Mouse (Mus musculus) C2C12 (cell line): Measurements from ENCODE around the gene Slc26a8. TPM values are rescaled to one million over a fixed set of nuclear protein-coding genes. Genes with fewer than 3 reads are reported as not detected.

Experiments
- H3K27me3 ChIP-seq: one replicate; pipeline ENCODE4 v1.6.1; 2011; ENCODE audit not compliant: control insufficient read depth, insufficient read depth, insufficient read length
- H3K36me3 ChIP-seq: one replicate; pipeline ENCODE4 v1.6.1; 2011; ENCODE audit not compliant: control insufficient read depth, insufficient read depth
- H3K4me3 ChIP-seq: one replicate; pipeline ENCODE4 v1.5.1; 2011; ENCODE audit warnings: mild to moderate bottlenecking, control low read depth; ENCODE audit not compliant: poor library complexity, insufficient read depth, severe bottlenecking
- H3K79me2 ChIP-seq: one replicate; pipeline ENCODE4 v1.6.1; 2011; ENCODE audit not compliant: control insufficient read depth, insufficient read depth
- H3K79me3 ChIP-seq: one replicate; pipeline ENCODE4 v1.6.1; 2011; ENCODE audit warnings: low read depth, control low read depth
- H3ac ChIP-seq: one replicate; pipeline ENCODE3; 2011; ENCODE audit warnings: low read depth; ENCODE audit not compliant: control insufficient read depth, insufficient read length
- CEBPB ChIP-seq: IDR thresholded peaks from one replicate; pipeline ENCODE4 v1.6.1; 2011; ENCODE audit warnings: low read depth, mild to moderate bottlenecking, control low read depth, moderate library complexity
- CTCF ChIP-seq: IDR thresholded peaks from one replicate; pipeline ENCODE4 v1.5.1; 2011; ENCODE audit not compliant: control insufficient read depth, insufficient read depth, insufficient read length
- FOSL1 ChIP-seq: IDR thresholded peaks from one replicate; pipeline ENCODE4 v1.8.0; 2011; ENCODE audit warnings: mild to moderate bottlenecking, low read length; ENCODE audit not compliant: poor library complexity, insufficient read depth, severe bottlenecking
- MAX ChIP-seq: IDR thresholded peaks from one replicate; pipeline ENCODE4 v1.6.1; 2011; ENCODE audit warnings: mild to moderate bottlenecking, control low read depth
- MYOD1 ChIP-seq: IDR thresholded peaks from one replicate; pipeline ENCODE4 v1.6.1; 2011; ENCODE audit warnings: low read depth; ENCODE audit not compliant: control insufficient read depth, insufficient read length
- MYOG ChIP-seq: IDR thresholded peaks from one replicate; pipeline ENCODE4 v1.6.1; 2011; ENCODE audit not compliant: control insufficient read depth, insufficient read length; ENCODE audit errors: extremely low read depth
- USF1 ChIP-seq: IDR thresholded peaks from one replicate; pipeline ENCODE4 v1.6.1; 2011; ENCODE audit warnings: low read depth, mild to moderate bottlenecking, control low read depth, moderate library complexity
- polyA plus RNA-seq: library from polyadenylated mRNA; unstranded; fragments of >200 nt; fragmentation: generic; extraction: Trizol; gene quantifications from one replicate; pipeline ENCODE4 v1.2.1, GENCODE M21; 2012; ENCODE audit warnings: missing spikeins

Gene Slc26a8
- polyA plus RNA-seq, 1 experiment, result not detected

GRCm38 (mm10) chr17:28725783-28726182 lies 35.8 kb upstream of the Slc26a8 start, which contains the start of gene AC170998.1:
Gene AC170998.1 (plus strand): TSS chr17:28726083.
- H3K4me3 ChIP-seq, result no peak within 1 kb of the TSS
- peaks cover 60% of the 10 kb centered on the region for H3K36me3 ChIP-seq
- H3K79me2 ChIP-seq, result peaks cover 16% of the 10 kb centered on the region
- no peaks in the 10 kb centered on the region for H3K27me3 ChIP-seq
- H3K79me3 ChIP-seq, result peaks cover 3% of the 10 kb centered on the region
- TF ChIP-seq CTCF (no peak), USF1 (no peak), FOSL1 (no peak), MAX (no peak), MYOD1 (no peak), MYOG (no peak), CEBPB (no peak)
- no peak within 1 kb of the TSS for H3ac ChIP-seq

DNA sequence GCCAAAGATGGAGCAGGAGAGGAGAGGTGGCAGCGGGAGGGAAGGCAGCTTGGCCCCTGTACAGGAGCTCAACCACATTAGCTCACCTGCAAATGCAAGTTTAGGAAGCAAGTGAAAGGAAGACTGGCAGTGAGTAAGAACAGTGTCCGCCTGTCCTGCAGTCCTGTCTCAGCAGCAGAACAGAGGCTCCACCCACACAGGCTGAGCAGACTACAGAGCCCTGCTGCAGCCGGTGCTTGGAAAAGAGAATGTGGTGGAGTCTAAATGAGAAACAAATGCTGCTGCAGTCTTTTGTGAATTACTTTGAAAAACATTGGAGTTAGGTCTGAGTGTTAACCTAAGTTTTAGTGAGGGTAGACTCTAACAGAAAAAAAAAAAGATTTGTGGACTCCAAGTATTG lies 27.5 kb upstream of the Slc26a8 start:
- Histone ChIP-seq H3K4me3 (no peak overlapping the region), H3K79me3 (peaks cover 5% of the 10 kb centered on the region), H3ac (no peak overlapping the region), H3K36me3 (peaks cover 65% of the 10 kb centered on the region), H3K79me2 (peaks cover 37% of the 10 kb centered on the region), H3K27me3 (no peaks in the 10 kb centered on the region)
- TF ChIP-seq CTCF, result no peak
- no peak for TF ChIP-seq FOSL1
- TF ChIP-seq USF1, result no peak
- TF ChIP-seq MYOD1, result no peak
- TF ChIP-seq MAX, result no peak
- TF ChIP-seq MYOG, result no peak
- TF ChIP-seq CEBPB, result no peak

DNA sequence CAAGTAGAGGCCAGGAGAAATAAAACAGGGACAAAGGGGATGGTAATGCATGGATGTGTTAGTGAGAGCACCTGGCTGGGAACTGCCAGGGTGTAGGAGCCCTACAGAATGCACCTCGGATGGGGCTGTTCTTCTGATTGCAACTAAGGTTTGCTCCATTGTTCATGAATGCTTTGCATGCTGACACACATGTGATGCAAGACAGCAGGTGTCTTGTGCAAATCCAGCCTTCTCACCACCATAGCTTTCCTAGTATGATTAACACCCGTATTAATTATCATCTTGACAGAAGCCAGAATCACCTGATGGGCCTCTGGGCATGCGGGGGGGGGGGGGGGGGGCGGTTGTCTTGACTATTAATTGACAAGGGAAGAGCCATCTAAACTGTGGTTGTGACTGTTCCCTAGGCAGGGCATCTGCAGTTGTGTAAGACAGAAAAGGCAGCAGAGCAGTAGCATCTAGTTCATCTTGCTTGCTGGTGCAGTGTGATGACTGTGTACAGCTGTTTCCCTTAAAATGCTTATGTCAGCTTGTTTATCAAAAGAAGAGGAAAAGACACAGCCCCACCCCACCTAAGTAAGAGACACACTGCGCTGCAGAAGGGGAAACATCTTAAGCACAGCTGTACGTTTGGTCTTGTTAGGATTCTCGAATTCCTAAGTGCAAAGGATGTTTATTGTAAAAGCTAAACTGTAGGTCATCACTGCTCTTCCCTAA lies 26.0 kb upstream of the Slc26a8 start:
- H3K27me3 ChIP-seq, result no peaks in the 10 kb centered on the region
- TF ChIP-seq USF1 (no peak), MYOG (no peak), MAX (no peak), CEBPB (no peak), CTCF (no peak), MYOD1 (no peak), FOSL1 (no peak)
- peaks cover 38% of the 10 kb centered on the region for H3K79me2 ChIP-seq
- H3K4me3 ChIP-seq, result no peak overlapping the region
- peaks cover 55% of the 10 kb centered on the region for H3K36me3 ChIP-seq
- H3K79me3 ChIP-seq, result peaks cover 17% of the 10 kb centered on the region
- H3ac ChIP-seq, result no peak overlapping the region

GRCm38 (mm10) chr17:28714006-28714405 lies 24.0 kb upstream of the Slc26a8 start:
- H3K79me3 ChIP-seq, result peaks cover 28% of the 10 kb centered on the region
- TF ChIP-seq MAX (no peak), CEBPB (no peak), FOSL1 (no peak), CTCF (no peak)
- H3ac ChIP-seq, result no peak overlapping the region
- no peak overlapping the region for H3K4me3 ChIP-seq
- H3K27me3 ChIP-seq, result no peaks in the 10 kb centered on the region
- H3K36me3 ChIP-seq, result peaks cover 39% of the 10 kb centered on the region
- peaks cover 57% of the 10 kb centered on the region for H3K79me2 ChIP-seq

DNA sequence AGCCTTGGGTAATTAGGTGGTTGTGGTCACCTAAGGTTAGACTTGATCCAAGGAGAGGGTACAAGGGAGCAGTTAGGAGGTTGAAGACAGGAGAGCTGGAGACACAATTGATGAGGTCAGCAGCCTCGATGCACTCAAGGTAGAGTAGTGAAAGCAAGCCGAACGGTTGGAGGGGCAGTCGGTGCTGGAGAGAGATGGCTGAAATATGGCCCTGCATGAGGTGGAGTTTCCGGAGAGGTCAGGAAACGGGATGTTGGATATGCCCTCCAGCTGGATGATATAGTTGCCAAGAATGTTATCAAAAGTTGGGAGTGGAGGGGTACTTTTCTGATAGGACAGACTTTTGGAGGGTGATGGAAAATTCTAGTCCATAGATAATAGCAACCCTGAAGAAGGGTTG lies 22.3 kb upstream of the Slc26a8 start:
- TF ChIP-seq USF1, result no peak
- Histone ChIP-seq H3ac (no peak overlapping the region), H3K36me3 (peaks cover 30% of the 10 kb centered on the region), H3K4me3 (no peak overlapping the region), H3K27me3 (no peaks in the 10 kb centered on the region), H3K79me3 (peaks cover 45% of the 10 kb centered on the region), H3K79me2 (peaks cover 74% of the 10 kb centered on the region)

- H3K36me3 ChIP-seq, result peaks cover 23% of the 10 kb centered on the region
- no peaks in the 10 kb centered on the region for H3K27me3 ChIP-seq
- H3K79me2 ChIP-seq, result peaks cover 84% of the 10 kb centered on the region
- no peak overlapping the region for H3K4me3 ChIP-seq
- H3ac ChIP-seq, result no peak overlapping the region
- peaks cover 53% of the 10 kb centered on the region for H3K79me3 ChIP-seq
- TF ChIP-seq MYOG (no peak), MYOD1 (no peak), CEBPB (no peak), CTCF (no peak), USF1 (no peak), FOSL1 (no peak), MAX (no peak)
Observed at GRCm38 (mm10) chr17:28711237-28711636, 21.2 kb upstream of the Slc26a8 start.
